Mouse (Mus musculus) thymus, adult 2 months (tissue): ENCODE measurements at regions not wholly inside any gene's neighbourhood (a gene's known extent, or its start where the extent isn't known, plus 50 kb on each side); places are given as distances from the start of the nearest gene placed in this dataset.

ENCODE experiments used
- CTCF ChIP-seq: fragments of 200-500 bp; IDR thresholded peaks from 2 replicates; pipeline ENCODE4 v1.5.1; 2012; ENCODE audit warnings: mild to moderate bottlenecking, control low read depth, low read length, moderate library complexity, borderline replicate concordance; ENCODE audit not compliant: control insufficient read depth, poor library complexity, insufficient read depth; ENCODE audit errors: extremely low read depth
- POLR2A ChIP-seq: fragments of 200-500 bp; IDR thresholded peaks from 2 replicates; pipeline ENCODE4 v1.6.1; 2012; ENCODE audit warnings: mild to moderate bottlenecking, low read length, control low read depth, moderate library complexity; ENCODE audit not compliant: control insufficient read depth, poor library complexity, insufficient read depth; ENCODE audit errors: extremely low read depth

GRCm38 (mm10) chr13:5444759-5445478, 416.4 kb upstream of the Klf6 start:
- no peak for TF ChIP-seq POLR2A
- no peak for TF ChIP-seq CTCF
